Mouse (Mus musculus): Measurements from ENCODE around the gene Ccdc89. TPM values are rescaled to one million over a fixed set of nuclear protein-coding genes. Genes with fewer than 3 reads are reported as not detected.

Gene Ccdc89
- 0.18 and 0.25 TPM in 2 replicates for polyA plus RNA-seq (2012; rRNA removed)

DNA sequence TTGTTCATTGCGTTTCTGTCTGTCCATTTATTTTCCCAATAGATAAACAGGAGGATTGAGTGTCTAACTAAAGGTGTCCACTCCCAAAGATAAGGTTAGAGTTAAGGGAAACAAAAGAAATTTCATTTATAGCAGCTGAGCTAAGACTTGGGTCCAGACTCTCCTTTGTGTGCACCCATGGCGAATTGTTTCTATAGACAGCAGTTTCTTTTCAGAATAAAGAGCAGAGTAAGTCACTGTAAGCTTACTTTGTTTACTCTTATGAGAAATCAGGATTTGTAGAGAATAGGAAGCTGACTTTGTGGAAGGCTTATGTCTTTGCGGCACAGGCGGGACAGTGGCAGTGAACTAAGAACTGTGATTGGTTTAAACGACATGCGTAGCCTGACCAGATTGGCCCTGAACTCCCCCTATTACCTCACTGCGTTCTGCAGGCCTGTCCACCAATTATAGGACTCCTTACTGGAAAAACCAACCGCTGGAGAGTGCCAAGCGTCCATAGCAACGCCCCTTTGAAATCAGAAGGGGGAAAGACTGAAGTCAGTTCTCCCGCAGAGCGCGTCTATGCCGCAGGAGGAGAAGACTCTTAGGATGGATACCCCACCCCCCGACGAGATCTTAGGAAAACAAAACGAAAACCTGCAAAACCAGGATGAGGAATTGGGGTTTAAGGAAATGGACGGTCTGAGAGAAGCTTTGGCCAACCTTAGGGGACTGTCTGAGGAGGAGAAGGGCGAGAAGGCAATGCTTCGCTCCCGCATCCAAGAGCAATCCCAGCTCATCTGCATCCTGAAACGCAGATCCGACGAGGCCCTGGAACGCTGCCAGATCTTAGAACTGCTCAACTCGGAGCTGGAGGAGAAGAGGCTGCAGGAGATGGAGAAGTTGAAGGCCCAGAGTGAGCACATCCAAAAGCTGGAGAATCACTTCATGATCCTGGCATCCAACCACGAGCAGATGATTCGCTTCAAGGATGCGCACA is at the start of gene Ccdc89:
Ccdc89 (plus strand) TSS at position 558 of the 982 bp plus-strand sequence.
- Histone ChIP-seq H3K4me1 (ENCODE audit: control insufficient read depth, insufficient read depth, low read length) (no peaks in the 10 kb centered on the region), H3K4me3 (replicated peaks; ENCODE audit: extremely low read depth, low read depth, low read length) (peak within 1 kb of the TSS; percentile 63)
- WGBS = 19% methylated on average over 29 of the region's 29 CpGs
- no peak for TF ChIP-seq POLR2A (IDR thresholded peaks at IDR 0.05; ENCODE audit: borderline replicate concordance, extremely low read depth, low read depth, low read length)
- TF ChIP-seq CTCF (IDR thresholded peaks at IDR 0.05; ENCODE audit: insufficient read depth, low read length) = no peak
- DNase-seq = peak; percentile 69

DNA sequence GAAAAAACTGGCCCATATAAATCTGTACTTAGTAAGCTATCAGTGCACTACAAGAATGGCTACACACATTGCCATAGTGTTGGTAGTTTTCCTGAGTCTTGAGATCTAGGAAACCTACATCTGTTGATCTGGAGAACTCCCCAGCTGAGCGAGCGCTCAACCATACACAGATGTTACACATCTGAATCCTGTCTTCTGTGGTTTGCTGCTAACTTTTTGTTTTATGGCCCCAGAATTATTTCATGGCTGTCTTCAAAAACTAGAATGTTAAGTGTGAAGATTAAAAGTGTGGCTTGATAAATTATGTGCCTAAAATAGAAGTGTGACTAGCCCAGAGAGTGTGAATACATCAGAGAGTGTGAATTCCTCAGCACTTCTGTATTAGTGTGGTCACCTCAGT is 42.0 kb upstream of the Ccdc89 start:
- WGBS = 81% methylated on average over 2 of the region's 2 CpGs
- TF ChIP-seq POLR2A (IDR thresholded peaks at IDR 0.05; ENCODE audit: borderline replicate concordance, extremely low read depth, low read depth, low read length) (no peak), CTCF (IDR thresholded peaks at IDR 0.05; ENCODE audit: insufficient read depth, low read length) (no peak)

DNA sequence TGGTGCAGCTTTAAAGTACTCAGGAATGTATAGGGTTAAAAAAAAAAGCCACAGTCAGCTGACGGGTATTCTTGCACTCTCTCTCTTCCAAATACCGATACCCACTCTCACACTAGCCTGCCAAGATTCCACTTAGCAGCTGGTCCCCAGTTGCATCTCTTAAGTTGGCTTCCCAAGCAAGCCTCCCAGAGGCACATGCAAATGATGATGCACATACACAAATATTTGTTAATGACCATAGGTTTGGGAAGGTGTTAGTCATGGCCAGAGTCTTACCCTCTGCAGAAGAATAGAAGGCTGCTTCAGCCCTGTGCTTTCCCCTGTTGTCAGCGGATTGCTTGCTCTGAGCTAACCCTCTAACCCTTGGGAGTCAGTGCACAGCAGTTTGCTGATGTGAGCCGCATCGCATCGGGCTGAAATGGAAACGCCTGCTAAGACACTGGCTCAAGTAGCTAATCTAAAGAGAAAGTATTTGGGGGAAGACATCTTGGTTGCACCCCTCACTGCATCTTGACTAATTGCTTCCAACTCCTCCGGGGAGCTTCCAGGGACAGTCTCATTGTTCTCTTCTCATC is 39.4 kb upstream of the Ccdc89 start:
- DNase-seq = no peak
- Histone ChIP-seq H3K4me3 (replicated peaks; ENCODE audit: extremely low read depth, low read depth, low read length) (no peak overlapping the region), H3K4me1 (ENCODE audit: control insufficient read depth, insufficient read depth, low read length) (no peaks in the 10 kb centered on the region)
- WGBS = 16% methylated on average over 8 of the region's 8 CpGs
- TF ChIP-seq POLR2A (IDR thresholded peaks at IDR 0.05; ENCODE audit: borderline replicate concordance, extremely low read depth, low read depth, low read length) (no peak), CTCF (IDR thresholded peaks at IDR 0.05; ENCODE audit: insufficient read depth, low read length) (no peak)

More for the DNA sequence above, 42.0 kb upstream of the Ccdc89 start:
- H3K4me3 ChIP-seq (replicated peaks; ENCODE audit: extremely low read depth, low read depth, low read length) = no peak overlapping the region
- no peaks in the 10 kb centered on the region for H3K4me1 ChIP-seq (ENCODE audit: control insufficient read depth, insufficient read depth, low read length)
- no peak for DNase-seq

DNA sequence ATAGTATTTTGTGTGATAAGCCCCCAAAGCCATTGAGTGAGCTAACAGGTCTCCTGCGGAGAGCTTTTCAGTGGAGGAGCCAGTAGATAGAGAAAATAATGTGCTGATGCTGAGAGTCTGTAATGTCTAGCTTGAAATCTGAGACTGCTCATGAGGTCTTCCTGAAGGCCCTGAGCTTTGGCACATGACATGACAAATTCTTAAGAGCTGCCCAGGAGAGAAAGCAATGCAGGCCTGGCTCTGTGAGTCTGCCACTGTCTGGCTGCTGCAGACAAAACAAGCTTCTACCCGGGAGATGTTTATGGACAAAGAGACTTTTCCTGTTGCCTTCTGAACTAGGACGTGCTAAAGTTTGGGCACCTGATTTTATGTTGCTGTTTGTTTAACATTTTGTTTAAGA is 36.6 kb upstream of the Ccdc89 start:
- TF ChIP-seq POLR2A (IDR thresholded peaks at IDR 0.05; ENCODE audit: borderline replicate concordance, extremely low read depth, low read depth, low read length) = no peak
- no peak for DNase-seq
- Histone ChIP-seq H3K4me1 (ENCODE audit: control insufficient read depth, insufficient read depth, low read length) (no peaks in the 10 kb centered on the region), H3K4me3 (replicated peaks; ENCODE audit: extremely low read depth, low read depth, low read length) (no peak overlapping the region)
- WGBS = 47% methylated on average over 3 of the region's 3 CpGs

DNA sequence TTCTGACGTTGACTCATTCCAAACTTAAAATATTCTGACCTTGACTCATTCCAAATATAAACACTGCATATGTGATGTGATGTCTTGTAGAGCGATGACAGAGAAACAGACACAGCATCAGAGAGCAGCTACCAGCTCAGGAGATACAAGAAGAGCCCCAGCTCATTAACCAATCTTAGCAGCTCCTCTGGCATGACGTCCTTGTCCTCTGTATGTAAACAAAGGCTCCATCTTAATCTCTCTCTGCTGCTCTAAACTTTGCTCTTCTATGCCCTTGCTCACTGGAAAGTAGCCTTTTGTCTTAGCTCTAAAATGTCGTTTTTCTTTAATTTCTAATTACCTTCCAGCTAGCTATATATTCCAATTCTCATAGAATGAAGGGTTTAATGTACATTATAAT is 31.3 kb upstream of the Ccdc89 start:
- no peak for DNase-seq
- WGBS = 41% methylated on average over 4 of the region's 4 CpGs
- Histone ChIP-seq H3K4me1 (ENCODE audit: control insufficient read depth, insufficient read depth, low read length) (no peaks in the 10 kb centered on the region), H3K4me3 (replicated peaks; ENCODE audit: extremely low read depth, low read depth, low read length) (no peak overlapping the region)
- no peak for TF ChIP-seq CTCF (IDR thresholded peaks at IDR 0.05; ENCODE audit: insufficient read depth, low read length)
- TF ChIP-seq POLR2A (IDR thresholded peaks at IDR 0.05; ENCODE audit: borderline replicate concordance, extremely low read depth, low read depth, low read length) = no peak

DNA sequence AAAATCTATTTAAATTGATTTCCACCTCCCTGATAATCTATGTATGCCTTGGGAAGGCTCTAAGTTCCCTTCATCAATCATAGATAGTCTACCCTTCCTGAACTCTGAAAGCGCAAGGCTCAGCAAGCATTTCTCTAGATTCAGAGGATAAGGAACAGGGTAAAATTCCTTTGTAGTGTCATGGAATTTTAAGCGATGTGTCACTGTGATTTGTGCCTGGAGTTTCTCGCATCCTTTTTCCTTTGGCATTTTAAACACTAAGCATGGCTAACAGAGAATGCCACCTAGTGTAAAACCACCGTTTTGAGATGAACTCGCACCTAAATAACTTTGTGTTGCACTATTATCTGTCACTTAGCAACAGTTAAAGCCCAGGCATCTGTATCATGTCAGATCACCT is 30.4 kb upstream of the Ccdc89 start:
- no peak for TF ChIP-seq POLR2A (IDR thresholded peaks at IDR 0.05; ENCODE audit: borderline replicate concordance, extremely low read depth, low read depth, low read length)
- TF ChIP-seq CTCF (IDR thresholded peaks at IDR 0.05; ENCODE audit: insufficient read depth, low read length) = no peak
- WGBS = 46% methylated on average over 5 of the region's 5 CpGs

DNA sequence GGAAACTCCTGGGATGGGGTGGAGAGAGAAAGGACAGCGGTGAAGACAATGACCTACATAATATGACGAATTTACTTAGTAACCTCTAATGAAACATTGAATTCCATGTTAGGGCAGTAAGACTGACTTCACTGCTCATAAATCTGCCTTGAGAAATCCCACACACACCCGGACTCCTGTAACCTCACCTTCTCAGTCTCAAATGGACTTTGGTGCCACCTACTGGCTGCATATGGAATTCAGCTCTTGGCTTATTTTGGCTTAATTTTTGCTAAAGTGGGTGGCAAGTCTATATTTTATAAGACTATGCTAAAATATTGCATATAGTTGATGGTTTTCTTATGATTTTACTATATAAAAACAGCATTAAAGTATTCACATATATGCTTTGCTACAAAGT is 16.4 kb upstream of the Ccdc89 start:
- no peak overlapping the region for H3K4me3 ChIP-seq (replicated peaks; ENCODE audit: extremely low read depth, low read depth, low read length)
- 30% methylated on average over 3 of the region's 3 CpGs for WGBS
- TF ChIP-seq POLR2A (IDR thresholded peaks at IDR 0.05; ENCODE audit: borderline replicate concordance, extremely low read depth, low read depth, low read length) = no peak
- peak; percentile 50 for TF ChIP-seq CTCF (IDR thresholded peaks at IDR 0.05; ENCODE audit: insufficient read depth, low read length)
- peak; percentile 49 for DNase-seq
- no peaks in the 10 kb centered on the region for H3K4me1 ChIP-seq (ENCODE audit: control insufficient read depth, insufficient read depth, low read length)

More for the DNA sequence above, 30.4 kb upstream of the Ccdc89 start:
- DNase-seq = no peak
- Histone ChIP-seq H3K4me3 (replicated peaks; ENCODE audit: extremely low read depth, low read depth, low read length) (no peak overlapping the region), H3K4me1 (ENCODE audit: control insufficient read depth, insufficient read depth, low read length) (no peaks in the 10 kb centered on the region)

DNA sequence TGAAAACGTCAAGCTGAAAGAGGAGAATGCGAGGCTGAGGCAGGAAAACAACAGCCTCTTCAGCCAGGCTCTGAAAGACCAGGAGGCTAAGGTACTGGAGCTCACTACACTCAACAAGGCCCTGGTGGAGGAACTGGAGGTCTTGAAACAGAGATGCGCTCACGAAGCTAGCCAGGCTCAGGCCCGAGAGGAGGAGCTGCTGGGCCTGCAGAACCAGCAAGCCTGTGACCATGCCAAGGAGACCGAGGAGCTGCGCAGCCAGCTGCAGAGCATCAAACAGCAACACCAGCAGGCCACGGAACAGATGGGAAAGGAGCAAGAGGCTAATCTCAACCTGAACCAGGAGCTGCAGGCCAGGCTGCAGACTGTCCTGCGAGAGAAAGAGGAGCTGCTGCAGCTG is 629 bp downstream of the Ccdc89 start:
- no peaks in the 10 kb centered on the region for H3K4me1 ChIP-seq (ENCODE audit: control insufficient read depth, insufficient read depth, low read length)
- no peak overlapping the region for H3K4me3 ChIP-seq (replicated peaks; ENCODE audit: extremely low read depth, low read depth, low read length)
- 61% methylated on average over 9 of the region's 9 CpGs for WGBS
- TF ChIP-seq POLR2A (IDR thresholded peaks at IDR 0.05; ENCODE audit: borderline replicate concordance, extremely low read depth, low read depth, low read length) (no peak), CTCF (IDR thresholded peaks at IDR 0.05; ENCODE audit: insufficient read depth, low read length) (no peak)
- DNase-seq = no peak

DNA sequence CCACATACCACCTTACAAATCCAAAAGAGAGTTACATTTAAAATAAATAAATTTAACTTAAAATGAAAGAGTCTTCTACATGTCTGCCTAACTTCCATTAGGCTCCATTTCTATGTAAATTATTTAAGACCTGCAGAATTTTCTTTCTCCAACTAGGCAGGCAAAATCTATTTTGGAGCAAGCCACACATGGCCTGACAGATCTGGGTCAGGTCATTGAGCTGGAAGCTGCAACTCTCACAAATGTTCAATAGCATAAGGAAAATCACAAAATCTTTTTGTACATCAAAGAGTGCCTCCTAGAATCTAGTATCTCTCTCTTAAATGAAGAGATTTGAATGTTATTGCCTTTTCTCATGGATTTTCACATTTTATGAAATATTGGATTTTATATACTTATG is 5.8 kb downstream of the Ccdc89 start:
- Histone ChIP-seq H3K4me1 (ENCODE audit: control insufficient read depth, insufficient read depth, low read length) (no peaks in the 10 kb centered on the region), H3K4me3 (replicated peaks; ENCODE audit: extremely low read depth, low read depth, low read length) (no peak overlapping the region)
- no peak for DNase-seq
- TF ChIP-seq CTCF (IDR thresholded peaks at IDR 0.05; ENCODE audit: insufficient read depth, low read length) (no peak), POLR2A (IDR thresholded peaks at IDR 0.05; ENCODE audit: borderline replicate concordance, extremely low read depth, low read depth, low read length) (no peak)

DNA sequence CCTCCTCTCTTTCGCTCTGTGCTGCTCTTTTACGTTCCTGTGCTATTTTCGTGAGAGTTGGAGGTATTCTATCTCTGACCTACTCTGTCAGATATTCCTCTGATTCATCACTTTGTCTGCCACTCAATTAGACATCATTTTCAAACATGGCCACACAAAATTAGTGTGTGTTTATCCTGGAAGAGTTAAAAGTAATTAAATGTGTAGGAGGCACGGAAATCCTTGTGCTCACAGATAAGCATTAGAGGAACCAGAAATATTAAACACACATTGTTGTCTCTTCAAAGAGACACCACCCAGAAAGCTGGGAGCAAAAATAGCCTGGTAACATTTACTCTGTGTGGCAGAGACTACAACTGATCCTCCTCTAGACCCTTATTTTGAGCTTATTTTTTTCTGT is 13.7 kb downstream of the Ccdc89 start:
- WGBS = 56% methylated on average over 4 of the region's 4 CpGs
- no peak for DNase-seq
- H3K4me1 ChIP-seq (ENCODE audit: control insufficient read depth, insufficient read depth, low read length) = no peaks in the 10 kb centered on the region
- TF ChIP-seq POLR2A (IDR thresholded peaks at IDR 0.05; ENCODE audit: borderline replicate concordance, extremely low read depth, low read depth, low read length) (no peak), CTCF (IDR thresholded peaks at IDR 0.05; ENCODE audit: insufficient read depth, low read length) (no peak)
- H3K4me3 ChIP-seq (replicated peaks; ENCODE audit: extremely low read depth, low read depth, low read length) = no peak overlapping the region
